Mouse (Mus musculus) embryonic facial prominence, embryonic 11.5 days (tissue): ENCODE measurements around the gene Ptprg. TPM values are rescaled to one million over a fixed set of nuclear protein-coding genes. Genes with fewer than 3 reads are reported as not detected.

Source experiments
- ATAC-seq: fragments of 200-750 bp; cut with Nextera tagmentation; replicated peaks from 2 replicates; pipeline ENCODE4 v1.8.0; 2017; ENCODE audit warnings: low read depth; ENCODE audit not compliant: insufficient number of reproducible peaks, low FRiP score, low TSS enrichment
- DNase-seq: peaks from one replicate; pipeline ENCODE4 v3.0.0-alpha.2; 2015; ENCODE audit warnings: low spot score
- H3K27ac ChIP-seq: fragments of 300-500 bp; sonication (generic); replicated peaks from 2 replicates; pipeline ENCODE4 v1.5.1; 2014; ENCODE audit warnings: mild to moderate bottlenecking, low read depth, low read length, control low read depth
- H3K27me3 ChIP-seq: fragments of 300-500 bp; sonication (generic); 2 replicates; pipeline ENCODE4 v1.6.1; 2014; ENCODE audit warnings: mild to moderate bottlenecking, low read length, moderate library complexity, mixed read lengths; ENCODE audit not compliant: control insufficient read depth, insufficient read depth
- H3K36me3 ChIP-seq: fragments of 300-500 bp; sonication (generic); replicated peaks from 2 replicates; pipeline ENCODE4 v1.6.1; 2014; ENCODE audit warnings: low read depth, mild to moderate bottlenecking, low read length, moderate library complexity, mixed read lengths; ENCODE audit not compliant: control insufficient read depth, insufficient read depth
- H3K4me1 ChIP-seq: fragments of 300-500 bp; sonication (generic); 2 replicates; pipeline ENCODE4 v1.6.1; 2014; ENCODE audit warnings: low read length, mixed read lengths; ENCODE audit not compliant: control insufficient read depth, insufficient read depth
- H3K4me2 ChIP-seq: fragments of 300-500 bp; sonication (generic); 2 replicates; pipeline ENCODE4 v1.6.1; 2014; ENCODE audit warnings: low read depth, mild to moderate bottlenecking, control low read depth, low read length, moderate library complexity
- H3K4me3 ChIP-seq: fragments of 300-500 bp; sonication (generic); 2 replicates; pipeline ENCODE4 v1.5.1; 2014; ENCODE audit warnings: low read depth, low read length, control low read depth
- H3K9ac ChIP-seq: fragments of 300-500 bp; sonication (generic); replicated peaks from 2 replicates; pipeline ENCODE4 v1.6.1; 2014; ENCODE audit warnings: mild to moderate bottlenecking, control low read depth, low read length
- H3K9me3 ChIP-seq: fragments of 300-500 bp; sonication (generic); replicated peaks from 2 replicates; pipeline ENCODE4 v1.6.1; 2016; ENCODE audit warnings: mild to moderate bottlenecking, low read length, inconsistent platforms, mixed read lengths; ENCODE audit not compliant: control insufficient read depth
- WGBS: fragments of 180-500 bp; shearing (Covaris S2); extraction: QIAGEN DNeasy Blood & Tissue Kit; methylation state at CpG from one replicate; pipeline ENCODE4 v1.1.7; 2014; 5-methylcytosine and 5-hydroxymethylcytosine counted together
- polyA plus RNA-seq: library from polyadenylated mRNA; unstranded; fragments of >200 nt; fragmentation: Nextera tagmentation; extraction: Ambion mirVana; gene quantifications from 2 replicates; pipeline ENCODE4 v1.2.1, GENCODE M21; 2014

The Ptprg gene
- polyA plus RNA-seq, 1 experiment from 2014 or later = 28.7 TPM

- Histone ChIP-seq H3K27me3 (no peaks in the 10 kb centered on the region), H3K4me3 (no peak overlapping the region), H3K27ac (no peak overlapping the region), H3K4me2 (no peak overlapping the region), H3K9me3 (no peaks in the 10 kb centered on the region), H3K36me3 (no peaks in the 10 kb centered on the region), H3K4me1 (peaks cover 6% of the 10 kb centered on the region), H3K9ac (no peak overlapping the region)
- WGBS = 85% methylated on average over 2 of the region's 2 CpGs
- DNase-seq (no peak), ATAC-seq (no peak)
These were observed 127.3 kb downstream of the Ptprg start for GRCm38 (mm10) chr14:11680621-11681020.

DNA sequence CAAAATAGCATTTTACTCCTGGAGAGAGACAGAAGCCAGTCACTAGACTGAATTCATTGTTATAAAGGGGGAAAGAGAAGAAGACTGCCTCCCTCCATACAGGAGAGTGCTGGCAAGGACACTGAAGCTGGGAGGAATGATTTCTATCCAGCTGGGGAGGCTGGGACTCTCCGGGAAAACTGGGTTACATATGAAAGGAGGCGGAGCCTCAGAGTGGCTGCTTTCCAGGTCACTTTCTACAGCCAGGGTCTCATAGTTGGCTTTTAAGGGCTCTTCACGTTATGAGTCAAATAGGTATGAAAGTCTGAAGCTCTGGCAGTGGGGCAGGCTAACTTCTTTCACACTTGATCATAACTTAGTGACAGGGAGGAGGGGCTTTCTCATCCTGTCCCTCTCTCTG lies 129.1 kb downstream of the Ptprg start:
- Histone ChIP-seq H3K4me3 (no peak overlapping the region), H3K27ac (no peak overlapping the region), H3K9me3 (no peaks in the 10 kb centered on the region), H3K27me3 (no peaks in the 10 kb centered on the region), H3K36me3 (no peaks in the 10 kb centered on the region), H3K9ac (no peak overlapping the region), H3K4me1 (peaks cover 6% of the 10 kb centered on the region), H3K4me2 (no peak overlapping the region)
- DNase-seq (no peak), ATAC-seq (no peak)
- WGBS = 24% methylated on average over 3 of the region's 3 CpGs

DNA sequence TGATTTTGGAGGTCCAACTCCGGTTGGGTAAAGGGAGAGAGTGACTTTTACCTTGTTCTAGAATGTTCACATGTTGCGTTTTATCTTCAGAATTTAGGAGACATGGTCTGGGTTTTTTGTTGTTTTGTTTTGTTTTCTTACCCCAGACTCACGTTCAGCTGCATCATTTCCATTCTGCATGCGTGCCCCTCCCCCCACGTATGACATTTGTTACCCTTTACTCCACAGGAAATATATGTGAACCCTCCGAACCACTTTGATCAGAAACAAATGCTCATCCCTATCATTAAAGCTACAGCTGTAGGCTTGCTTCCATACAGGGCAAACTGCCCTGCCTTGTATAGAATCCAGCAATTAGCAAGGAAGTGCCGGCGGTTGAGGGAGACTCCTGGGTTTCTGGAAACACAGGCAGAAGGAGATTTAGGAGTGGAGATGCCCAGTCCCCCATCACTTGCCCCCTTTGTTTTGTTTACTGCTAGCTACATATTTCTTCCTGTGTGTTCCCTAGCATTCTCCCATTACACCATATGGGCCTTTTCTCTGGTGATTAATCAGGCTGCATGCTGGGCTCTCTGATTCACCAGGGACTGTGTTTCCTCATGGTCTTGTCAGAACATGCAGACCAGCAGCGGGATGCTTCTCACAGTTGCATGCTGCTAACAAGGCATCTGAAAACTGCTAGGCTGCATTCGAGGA lies 130.2 kb downstream of the Ptprg start:
- Histone ChIP-seq H3K27ac (no peak overlapping the region), H3K4me1 (peaks cover 6% of the 10 kb centered on the region), H3K4me2 (no peak overlapping the region; the same call in 1 of the 2 replicates), H3K4me3 (no peak overlapping the region), H3K9ac (no peak overlapping the region), H3K36me3 (no peaks in the 10 kb centered on the region), H3K27me3 (no peaks in the 10 kb centered on the region), H3K9me3 (no peaks in the 10 kb centered on the region)
- WGBS = 24% methylated on average over 10 of the region's 10 CpGs
- peak; percentile 48 for DNase-seq
- no peak; the same call in 1 of the 2 replicates for ATAC-seq

DNA sequence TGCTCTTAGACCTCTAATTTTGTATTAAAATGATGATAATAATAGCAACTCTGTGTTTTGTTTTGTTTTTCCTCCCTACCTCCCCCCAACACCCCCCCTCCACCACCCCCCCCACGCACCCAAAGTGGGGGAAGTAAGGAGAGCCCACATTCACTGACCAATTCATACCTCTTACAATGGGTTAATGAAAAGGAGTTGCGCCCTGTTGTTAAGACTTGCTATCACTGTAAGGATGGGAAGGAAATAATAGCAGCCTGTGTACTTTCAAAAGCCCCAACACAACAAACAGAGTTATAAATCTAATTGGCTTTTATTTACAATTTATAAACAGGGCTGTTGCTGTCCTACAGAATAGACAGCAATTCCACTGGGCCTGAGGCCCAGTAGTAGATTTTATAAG lies 130.8 kb downstream of the Ptprg start:
- Histone ChIP-seq H3K4me3 (no peak overlapping the region), H3K27me3 (no peaks in the 10 kb centered on the region), H3K36me3 (no peaks in the 10 kb centered on the region), H3K4me2 (no peak overlapping the region), H3K27ac (no peak overlapping the region), H3K4me1 (peaks cover 6% of the 10 kb centered on the region), H3K9me3 (no peaks in the 10 kb centered on the region), H3K9ac (no peak overlapping the region)
- ATAC-seq (no peak), DNase-seq (no peak)
- WGBS = 49% methylated on average over 2 of the region's 2 CpGs

DNA sequence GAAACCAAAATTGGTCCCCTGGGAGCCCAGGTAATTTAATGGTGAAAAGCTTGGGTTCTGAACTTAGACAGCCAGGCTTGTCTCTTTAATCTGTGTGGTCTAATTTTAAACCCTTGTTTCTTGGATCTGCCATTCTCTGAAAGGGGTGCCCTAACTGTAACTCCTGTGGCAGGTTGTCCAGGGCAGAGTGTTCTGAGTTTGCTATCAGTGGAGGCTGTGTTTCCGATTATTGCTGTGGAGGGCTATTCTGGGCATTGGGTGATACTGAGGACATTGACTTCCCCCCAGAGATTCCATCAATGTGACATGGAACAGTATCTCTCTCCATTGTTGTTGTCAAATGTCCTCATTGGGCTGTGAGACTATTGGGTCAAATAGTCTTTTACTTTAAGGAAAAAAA lies 134.2 kb downstream of the Ptprg start:
- Histone ChIP-seq H3K9ac (no peak overlapping the region), H3K27ac (no peak overlapping the region), H3K9me3 (no peaks in the 10 kb centered on the region), H3K4me1 (peaks cover 6% of the 10 kb centered on the region), H3K36me3 (no peaks in the 10 kb centered on the region), H3K4me2 (no peak overlapping the region), H3K4me3 (no peak overlapping the region), H3K27me3 (no peaks in the 10 kb centered on the region)
- DNase-seq (no peak), ATAC-seq (no peak)
- 68% methylated on average over 1 of the region's 1 CpGs for WGBS

GRCm38 (mm10) chr14:11688142-11688541 lies 134.8 kb downstream of the Ptprg start:
- Histone ChIP-seq H3K4me2 (no peak overlapping the region), H3K9ac (no peak overlapping the region), H3K9me3 (no peaks in the 10 kb centered on the region), H3K27me3 (no peaks in the 10 kb centered on the region), H3K4me1 (peaks cover 3% of the 10 kb centered on the region; the same call in 1 of the 2 replicates), H3K36me3 (no peaks in the 10 kb centered on the region), H3K27ac (no peak overlapping the region), H3K4me3 (no peak overlapping the region)
- no peak for ATAC-seq
- DNase-seq = no peak
- WGBS = 81% methylated on average over 6 of the region's 6 CpGs

DNA sequence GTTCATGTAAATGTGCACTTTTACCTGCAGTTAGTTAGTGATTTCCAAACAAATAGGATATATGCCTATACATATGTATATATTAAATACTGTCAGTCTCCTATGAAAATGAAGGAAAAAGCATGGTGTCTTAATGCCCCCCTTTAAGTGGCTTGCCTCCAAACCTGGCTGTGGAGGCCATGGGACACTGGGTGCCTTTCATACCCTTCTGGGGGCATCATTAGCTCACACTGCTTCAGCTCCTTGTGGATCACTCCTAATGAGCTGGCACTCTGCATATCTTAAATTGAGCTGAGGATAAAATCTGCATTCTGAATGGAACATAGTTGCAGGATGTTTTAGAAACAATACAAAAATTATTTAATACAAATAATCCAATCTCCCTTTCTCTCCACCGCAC lies 136.7 kb downstream of the Ptprg start:
- no peak overlapping the region for H3K9ac ChIP-seq
- no peaks in the 10 kb centered on the region for H3K27me3 ChIP-seq
- ATAC-seq (no peak), DNase-seq (no peak)
- no peak overlapping the region for H3K27ac ChIP-seq
- H3K4me1 ChIP-seq = no peaks in the 10 kb centered on the region
- H3K9me3 ChIP-seq = no peaks in the 10 kb centered on the region
- WGBS = 92% methylated on average over 1 of the region's 1 CpGs
- H3K4me3 ChIP-seq = no peak overlapping the region
- H3K36me3 ChIP-seq = no peaks in the 10 kb centered on the region
- H3K4me2 ChIP-seq = no peak overlapping the region

DNA sequence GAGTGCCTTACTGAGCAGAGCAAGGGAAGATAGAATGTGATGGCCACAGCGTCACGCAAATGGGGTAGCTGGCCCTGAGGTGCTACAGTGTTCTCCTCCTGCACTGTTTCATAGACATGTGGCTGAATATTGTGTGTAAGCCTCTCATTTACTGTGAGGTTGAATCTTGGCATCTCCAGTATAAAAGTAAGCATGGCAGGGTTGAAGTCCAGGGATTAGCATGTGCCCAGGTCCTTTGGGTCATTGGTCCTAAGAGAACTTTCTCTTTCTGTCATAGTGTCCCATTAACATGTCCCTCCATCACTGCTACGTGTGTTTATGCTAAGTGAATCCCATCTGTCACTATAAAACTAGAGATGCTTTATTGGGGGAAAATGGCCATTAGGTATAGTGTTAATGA lies 138.2 kb downstream of the Ptprg start:
- DNase-seq (no peak), ATAC-seq (no peak)
- no peaks in the 10 kb centered on the region for H3K27me3 ChIP-seq
- no peaks in the 10 kb centered on the region for H3K9me3 ChIP-seq
- H3K4me1 ChIP-seq = no peaks in the 10 kb centered on the region
- H3K4me2 ChIP-seq = no peak overlapping the region
- H3K4me3 ChIP-seq = no peak overlapping the region
- 90% methylated on average over 3 of the region's 3 CpGs for WGBS
- no peaks in the 10 kb centered on the region for H3K36me3 ChIP-seq
- no peak overlapping the region for H3K27ac ChIP-seq
- no peak overlapping the region for H3K9ac ChIP-seq
